Mouse (Mus musculus) midbrain, embryonic 14.5 days (tissue): ENCODE measurements around the gene Mypn. TPM values are rescaled to one million over a fixed set of nuclear protein-coding genes. Genes with fewer than 3 reads are reported as not detected.

Experiments
- ATAC-seq: fragments of 200-750 bp; cut with Nextera tagmentation; 2 replicates; pipeline ENCODE4 v1.8.0; 2017; ENCODE audit warnings: moderate number of reproducible peaks, moderate library complexity; ENCODE audit not compliant: low FRiP score, low TSS enrichment
- DNase-seq: peaks from one replicate; pipeline ENCODE4 v3.0.0-alpha.2; 2015
- H3K27ac ChIP-seq: fragments of 300-500 bp; sonication (generic); replicated peaks from 2 replicates; pipeline ENCODE4 v1.5.1; 2014; ENCODE audit warnings: mild to moderate bottlenecking, low read depth, low read length, moderate library complexity
- H3K27me3 ChIP-seq: fragments of 300-500 bp; sonication (generic); 2 replicates; pipeline ENCODE4 v1.6.1; 2014; ENCODE audit warnings: low read length, control low read depth, mixed read lengths; ENCODE audit not compliant: control insufficient read depth, insufficient read depth
- H3K36me3 ChIP-seq: fragments of 300-500 bp; sonication (generic); 2 replicates; pipeline ENCODE4 v1.6.1; 2014; ENCODE audit warnings: low read length, control low read depth; ENCODE audit not compliant: control insufficient read depth, insufficient read depth
- H3K4me1 ChIP-seq: fragments of 300-500 bp; sonication (generic); 2 replicates; pipeline ENCODE4 v1.6.1; 2014; ENCODE audit warnings: mild to moderate bottlenecking, antibody characterized with exemption, low read length, control low read depth; ENCODE audit not compliant: control insufficient read depth, insufficient read depth
- H3K4me2 ChIP-seq: fragments of 300-500 bp; sonication (generic); 2 replicates; pipeline ENCODE4 v1.6.1; 2014; ENCODE audit warnings: mild to moderate bottlenecking, low read length, moderate library complexity
- H3K4me3 ChIP-seq: fragments of 300-500 bp; sonication (generic); replicated peaks from 2 replicates; pipeline ENCODE4 v1.5.1; 2014; ENCODE audit warnings: low read depth, low read length
- H3K9ac ChIP-seq: fragments of 300-500 bp; sonication (generic); replicated peaks from 2 replicates; pipeline ENCODE4 v1.6.1; 2014; ENCODE audit warnings: mild to moderate bottlenecking, low read length, moderate library complexity
- H3K9me3 ChIP-seq: fragments of 300-500 bp; sonication (generic); 2 replicates; pipeline ENCODE4 v1.6.1; 2016; ENCODE audit warnings: low read length, control low read depth, mixed read lengths; ENCODE audit not compliant: control insufficient read depth
- WGBS: fragments of 180-500 bp; shearing (Covaris S2); extraction: QIAGEN DNeasy Blood & Tissue Kit; methylation state at CpG from one replicate; pipeline ENCODE4 v1.1.7; 2014; 5-methylcytosine and 5-hydroxymethylcytosine counted together
- polyA plus RNA-seq: library from polyadenylated mRNA; unstranded; fragments of >200 nt; fragmentation: Nextera tagmentation; extraction: Ambion mirVana; gene quantifications from 2 replicates; pipeline ENCODE4 v1.2.1, GENCODE M21; 2014

The Mypn gene
- polyA plus RNA-seq, 1 experiment from 2014 or later, result 0.64 TPM

- no peaks in the 10 kb centered on the region for H3K4me1 ChIP-seq
- no peaks in the 10 kb centered on the region for H3K36me3 ChIP-seq
- H3K27me3 ChIP-seq, result no peaks in the 10 kb centered on the region
- H3K4me3 ChIP-seq, result no peak overlapping the region
- 88% methylated on average over 6 of the region's 6 CpGs for WGBS
- H3K4me2 ChIP-seq, result no peak overlapping the region
- DNase-seq, result no peak
- no peak overlapping the region for H3K9ac ChIP-seq
- ATAC-seq, result no peak
- no peaks in the 10 kb centered on the region for H3K9me3 ChIP-seq
- no peak overlapping the region for H3K27ac ChIP-seq
Observed at GRCm38 (mm10) chr10:63132356-63132755, 71.4 kb downstream of the Mypn start.

GRCm38 (mm10) chr10:63130500-63130899 is 73.3 kb downstream of the Mypn start:
- no peak overlapping the region for H3K27ac ChIP-seq
- H3K36me3 ChIP-seq, result no peaks in the 10 kb centered on the region
- H3K4me3 ChIP-seq, result no peak overlapping the region
- DNase-seq (no peak), ATAC-seq (no peak)
- no peaks in the 10 kb centered on the region for H3K4me1 ChIP-seq
- no peak overlapping the region for H3K4me2 ChIP-seq
- no peaks in the 10 kb centered on the region for H3K9me3 ChIP-seq
- no peaks in the 10 kb centered on the region for H3K27me3 ChIP-seq
- no peak overlapping the region for H3K9ac ChIP-seq
- WGBS, result 75% methylated on average over 7 of the region's 7 CpGs

- Histone ChIP-seq H3K36me3 (no peaks in the 10 kb centered on the region), H3K4me1 (no peaks in the 10 kb centered on the region), H3K9ac (no peak overlapping the region), H3K4me2 (no peak overlapping the region), H3K27ac (no peak overlapping the region), H3K27me3 (no peaks in the 10 kb centered on the region), H3K9me3 (no peaks in the 10 kb centered on the region), H3K4me3 (no peak overlapping the region)
- ATAC-seq, result no peak
- WGBS, result 77% methylated on average over 7 of the region's 7 CpGs
- DNase-seq, result no peak
Observed at GRCm38 (mm10) chr10:63128256-63128655, 75.5 kb downstream of the Mypn start.

GRCm38 (mm10) chr10:63127156-63127555 is 76.6 kb downstream of the Mypn start:
- 90% methylated on average over 6 of the region's 6 CpGs for WGBS
- no peaks in the 10 kb centered on the region for H3K27me3 ChIP-seq
- DNase-seq (no peak), ATAC-seq (no peak)
- H3K4me1 ChIP-seq, result no peaks in the 10 kb centered on the region
- H3K36me3 ChIP-seq, result no peaks in the 10 kb centered on the region
- no peak overlapping the region for H3K9ac ChIP-seq
- H3K27ac ChIP-seq, result no peak overlapping the region
- no peak overlapping the region for H3K4me3 ChIP-seq
- H3K4me2 ChIP-seq, result no peak overlapping the region
- no peaks in the 10 kb centered on the region for H3K9me3 ChIP-seq

GRCm38 (mm10) chr10:63126116-63126515 is 77.6 kb downstream of the Mypn start:
- Histone ChIP-seq H3K27ac (no peak overlapping the region), H3K36me3 (no peaks in the 10 kb centered on the region), H3K4me3 (no peak overlapping the region), H3K4me1 (no peaks in the 10 kb centered on the region), H3K27me3 (no peaks in the 10 kb centered on the region), H3K9me3 (no peaks in the 10 kb centered on the region), H3K9ac (no peak overlapping the region), H3K4me2 (no peak overlapping the region)
- DNase-seq (no peak), ATAC-seq (no peak)
- 85% methylated on average over 4 of the region's 4 CpGs for WGBS

GRCm38 (mm10) chr10:63125343-63125742 is 78.4 kb downstream of the Mypn start:
- H3K27me3 ChIP-seq, result no peaks in the 10 kb centered on the region
- ATAC-seq (no peak), DNase-seq (peak; percentile 21)
- 33% methylated on average over 11 of the region's 11 CpGs for WGBS
- H3K36me3 ChIP-seq, result no peaks in the 10 kb centered on the region
- no peaks in the 10 kb centered on the region for H3K4me1 ChIP-seq
- H3K4me2 ChIP-seq, result no peak overlapping the region
- H3K4me3 ChIP-seq, result no peak overlapping the region
- H3K9me3 ChIP-seq, result no peaks in the 10 kb centered on the region
- H3K9ac ChIP-seq, result no peak overlapping the region
- no peak overlapping the region for H3K27ac ChIP-seq

GRCm38 (mm10) chr10:63124016-63124415 is 79.7 kb downstream of the Mypn start:
- no peak overlapping the region for H3K4me3 ChIP-seq
- no peak overlapping the region for H3K9ac ChIP-seq
- no peaks in the 10 kb centered on the region for H3K27me3 ChIP-seq
- no peaks in the 10 kb centered on the region for H3K4me1 ChIP-seq
- 87% methylated on average over 10 of the region's 10 CpGs for WGBS
- H3K9me3 ChIP-seq, result no peaks in the 10 kb centered on the region
- ATAC-seq (no peak), DNase-seq (no peak)
- H3K4me2 ChIP-seq, result no peak overlapping the region
- H3K27ac ChIP-seq, result no peak overlapping the region
- H3K36me3 ChIP-seq, result no peaks in the 10 kb centered on the region

GRCm38 (mm10) chr10:63123141-63123540 is 80.6 kb downstream of the Mypn start:
- Histone ChIP-seq H3K4me3 (no peak overlapping the region), H3K27ac (no peak overlapping the region), H3K9ac (no peak overlapping the region), H3K4me2 (no peak overlapping the region), H3K27me3 (no peaks in the 10 kb centered on the region), H3K36me3 (no peaks in the 10 kb centered on the region), H3K9me3 (no peaks in the 10 kb centered on the region), H3K4me1 (no peaks in the 10 kb centered on the region)
- 92% methylated on average over 8 of the region's 8 CpGs for WGBS
- DNase-seq, result no peak
- no peak for ATAC-seq

- Histone ChIP-seq H3K4me3 (no peak overlapping the region), H3K27me3 (no peaks in the 10 kb centered on the region), H3K36me3 (no peaks in the 10 kb centered on the region), H3K4me2 (no peak overlapping the region), H3K9me3 (no peaks in the 10 kb centered on the region), H3K4me1 (no peaks in the 10 kb centered on the region), H3K27ac (no peak overlapping the region), H3K9ac (no peak overlapping the region)
- ATAC-seq, result peak; percentile 80; the same call in 1 of the 2 replicates
- 28% methylated on average over 8 of the region's 8 CpGs for WGBS
- peak; percentile 79 for DNase-seq
Observed at GRCm38 (mm10) chr10:63122516-63122915, 81.2 kb downstream of the Mypn start.
